Mouse (Mus musculus) heart, embryonic 11.5 days (tissue): Measurements from ENCODE around the gene Rtp2. TPM values are rescaled to one million over a fixed set of nuclear protein-coding genes. Genes with fewer than 3 reads are reported as not detected.
A peak's percentile ranks its signal among the peaks of the same experiment; 100 is the strongest.

ENCODE experiments used
- ATAC-seq: fragments of 200-750 bp; cut with Nextera tagmentation; replicated peaks from 2 replicates; pipeline ENCODE4 v1.8.0; 2017; ENCODE audit warnings: moderate library complexity; ENCODE audit not compliant: insufficient number of reproducible peaks, low FRiP score, low TSS enrichment
- H3K27ac ChIP-seq: fragments of 300-500 bp; sonication (generic); 2 replicates; pipeline ENCODE4 v1.5.1; 2014; ENCODE audit warnings: mild to moderate bottlenecking, low read depth, low read length
- H3K27me3 ChIP-seq: fragments of 300-500 bp; sonication (generic); 2 replicates; pipeline ENCODE4 v1.6.1; 2014; ENCODE audit warnings: mild to moderate bottlenecking, low read length, mixed read lengths; ENCODE audit not compliant: control insufficient read depth, insufficient read depth
- H3K36me3 ChIP-seq: fragments of 300-500 bp; sonication (generic); 2 replicates; pipeline ENCODE4 v1.6.1; 2014; ENCODE audit warnings: mild to moderate bottlenecking, low read length, moderate library complexity, mixed read lengths; ENCODE audit not compliant: control insufficient read depth, insufficient read depth
- H3K4me1 ChIP-seq: fragments of 300-500 bp; sonication (generic); 2 replicates; pipeline ENCODE4 v1.6.1; 2014; ENCODE audit warnings: low read length; ENCODE audit not compliant: control insufficient read depth, insufficient read depth
- H3K4me2 ChIP-seq: fragments of 300-500 bp; sonication (generic); 2 replicates; pipeline ENCODE4 v1.6.1; 2014; ENCODE audit warnings: mild to moderate bottlenecking, moderate library complexity
- H3K4me3 ChIP-seq: fragments of 300-500 bp; sonication (generic); 2 replicates; pipeline ENCODE4 v1.5.1; 2014; ENCODE audit warnings: low read depth, low read length
- H3K9ac ChIP-seq: fragments of 300-500 bp; sonication (generic); 2 replicates; pipeline ENCODE4 v1.6.1; 2014; ENCODE audit warnings: mild to moderate bottlenecking, low read depth, low read length, moderate library complexity
- H3K9me3 ChIP-seq: fragments of 300-500 bp; sonication (generic); replicated peaks from 2 replicates; pipeline ENCODE4 v1.6.1; 2016; ENCODE audit warnings: low read length; ENCODE audit not compliant: control insufficient read depth
- WGBS: fragments of 180-500 bp; shearing (Covaris S2); extraction: QIAGEN DNeasy Blood & Tissue Kit; methylation state at CpG from one replicate; pipeline ENCODE4 v1.1.7; 2014; ENCODE audit not compliant: insufficient replicate concordance; 5-methylcytosine and 5-hydroxymethylcytosine counted together
- polyA plus RNA-seq: library from polyadenylated mRNA; unstranded; fragments of >200 nt; fragmentation: Nextera tagmentation; extraction: Ambion mirVana; gene quantifications from 2 replicates; pipeline ENCODE4 v1.2.1, GENCODE M21; 2014

The Rtp2 gene
- polyA plus RNA-seq, 1 experiment from 2014 or later: not detected

DNA sequence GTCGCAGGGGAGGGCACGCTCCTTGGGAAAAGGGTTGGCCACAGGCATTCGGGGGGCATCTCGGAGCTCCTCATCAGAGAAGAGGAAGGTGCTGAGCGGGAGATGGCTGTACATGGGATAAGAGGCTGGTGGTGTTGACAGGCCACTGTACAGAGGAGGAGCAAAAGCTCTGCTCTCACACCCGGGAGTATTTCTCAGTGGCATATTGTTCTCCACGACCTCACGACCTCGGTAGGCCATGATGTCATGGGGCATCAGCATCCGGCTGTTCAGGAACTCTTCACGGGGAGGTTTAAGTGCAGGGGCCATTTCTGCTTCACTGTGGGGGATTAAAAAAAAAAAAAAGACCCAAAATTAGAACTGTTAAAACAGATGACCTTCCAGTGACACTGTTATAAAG, 40.7 kb upstream of the Rtp2 start:
- Histone ChIP-seq H3K36me3 (no peaks in the 10 kb centered on the region), H3K4me3 (no peak overlapping the region), H3K4me2 (no peak overlapping the region), H3K27ac (no peak overlapping the region), H3K4me1 (peaks cover 21% of the 10 kb centered on the region), H3K27me3 (no peaks in the 10 kb centered on the region), H3K9me3 (no peaks in the 10 kb centered on the region), H3K9ac (no peak overlapping the region)
- WGBS: 43% methylated on average over 11 of the region's 11 CpGs
- 0 out of 2 replicates have a peak, but pooled peaks have one; percentile 46 for ATAC-seq

DNA sequence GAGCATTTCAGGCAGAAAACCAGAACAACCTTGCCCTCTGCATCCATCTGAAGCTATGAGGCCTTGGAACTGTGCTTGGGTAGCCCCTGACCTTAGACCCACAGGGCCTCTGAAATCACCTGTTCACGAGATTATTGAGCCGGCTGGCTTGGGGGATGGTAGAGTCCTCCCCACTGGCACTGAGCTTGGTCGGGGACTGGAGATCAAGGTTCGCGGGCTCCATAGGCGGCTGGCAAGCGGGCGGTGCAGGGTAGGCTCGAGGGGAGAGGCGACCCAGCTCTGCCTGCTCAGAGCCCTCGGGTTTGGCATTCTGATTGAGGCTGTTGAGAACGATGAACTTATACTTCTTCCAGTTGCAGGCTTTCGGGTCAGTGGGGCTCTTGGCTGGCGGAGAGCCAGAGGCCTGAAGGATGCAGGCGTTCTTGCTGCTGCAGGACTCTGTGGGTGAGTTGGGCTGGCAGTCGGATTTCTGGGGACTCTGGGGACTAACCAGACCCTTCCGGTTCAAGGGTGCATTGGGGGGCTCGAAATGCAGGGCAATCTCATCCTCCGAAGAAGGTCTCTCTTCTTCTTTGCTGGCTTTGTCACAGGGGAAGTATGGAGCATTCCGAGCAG, 40.0 kb upstream of the Rtp2 start:
- 74% methylated on average over 20 of the region's 20 CpGs for WGBS
- no peak; the same call in 1 of the 2 replicates for ATAC-seq
- H3K9me3 ChIP-seq: no peaks in the 10 kb centered on the region
- H3K27me3 ChIP-seq: no peaks in the 10 kb centered on the region
- H3K27ac ChIP-seq: no peak overlapping the region
- H3K9ac ChIP-seq: no peak overlapping the region
- no peak overlapping the region for H3K4me2 ChIP-seq
- H3K4me1 ChIP-seq: peaks cover 21% of the 10 kb centered on the region
- H3K36me3 ChIP-seq: no peaks in the 10 kb centered on the region
- no peak overlapping the region for H3K4me3 ChIP-seq

DNA sequence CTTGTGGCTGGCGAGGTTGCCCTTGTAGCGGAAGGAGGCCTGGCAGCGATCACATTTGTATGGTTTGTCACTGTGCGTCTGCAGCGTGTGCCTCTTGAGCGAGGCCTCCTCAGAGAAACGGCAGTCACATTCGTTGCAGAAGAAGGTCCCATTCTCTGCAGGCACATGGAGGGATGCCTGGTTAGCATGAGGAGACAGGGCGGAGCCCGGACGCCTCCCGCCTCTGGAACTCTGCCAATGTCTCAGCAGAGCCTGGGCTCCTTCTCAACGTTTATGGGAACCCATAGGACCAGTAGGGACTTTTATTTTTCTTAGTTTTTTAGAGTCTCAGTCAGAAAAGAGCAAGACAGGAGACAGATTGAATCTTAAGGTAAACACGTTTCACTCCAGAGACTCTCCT, 37.7 kb upstream of the Rtp2 start:
- Histone ChIP-seq H3K9ac (no peak overlapping the region), H3K9me3 (no peaks in the 10 kb centered on the region), H3K4me2 (no peak overlapping the region), H3K27me3 (no peaks in the 10 kb centered on the region), H3K36me3 (no peaks in the 10 kb centered on the region), H3K4me1 (peaks cover 21% of the 10 kb centered on the region), H3K4me3 (no peak overlapping the region), H3K27ac (no peak overlapping the region)
- WGBS: 72% methylated on average over 14 of the region's 14 CpGs
- no peak for ATAC-seq

DNA sequence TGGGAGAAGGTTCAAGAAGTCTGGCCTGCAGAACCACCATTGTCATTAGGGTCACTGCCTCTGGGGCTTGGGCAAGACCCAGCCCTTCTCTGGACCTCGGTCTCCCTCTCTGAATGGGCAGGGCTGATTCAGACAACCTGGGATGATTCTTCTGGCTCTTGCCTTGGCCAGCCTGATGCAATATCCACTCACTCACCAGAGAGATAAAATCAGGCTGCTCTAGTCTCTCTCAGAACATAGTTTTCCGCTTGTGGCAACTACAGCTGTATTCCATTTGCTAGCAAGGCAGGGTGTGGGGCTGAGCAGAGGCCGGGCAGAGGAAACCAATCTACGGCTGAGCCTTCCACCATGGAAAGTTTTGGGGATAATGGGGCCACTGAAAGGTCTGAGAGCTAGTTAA, 36.7 kb upstream of the Rtp2 start:
- no peak for ATAC-seq
- no peak overlapping the region for H3K4me2 ChIP-seq
- H3K9me3 ChIP-seq: no peaks in the 10 kb centered on the region
- peaks cover 20% of the 10 kb centered on the region for H3K4me1 ChIP-seq
- H3K36me3 ChIP-seq: no peaks in the 10 kb centered on the region
- WGBS: 57% methylated on average over 4 of the region's 4 CpGs
- H3K27ac ChIP-seq: no peak overlapping the region
- no peaks in the 10 kb centered on the region for H3K27me3 ChIP-seq
- H3K4me3 ChIP-seq: no peak overlapping the region
- H3K9ac ChIP-seq: no peak overlapping the region

DNA sequence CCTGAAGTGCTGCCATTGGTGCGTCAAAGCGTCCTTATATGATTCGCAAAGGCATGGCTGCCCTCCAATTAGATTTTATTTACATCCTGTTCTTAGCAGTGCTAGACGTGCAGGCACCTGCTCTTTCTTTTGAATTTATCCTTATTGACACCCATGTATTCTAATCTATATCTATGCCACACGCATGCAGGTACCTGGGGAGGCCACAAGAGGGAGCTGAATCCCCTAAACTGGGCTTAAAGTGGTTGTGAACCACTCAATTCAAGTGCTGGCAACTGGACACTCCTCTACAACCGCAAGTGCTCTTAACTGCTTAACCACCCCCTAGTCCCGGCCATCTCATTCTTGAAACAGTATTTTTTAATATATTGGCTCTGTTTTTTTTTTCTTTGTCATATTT, 35.1 kb upstream of the Rtp2 start:
- H3K4me1 ChIP-seq: peaks cover 8% of the 10 kb centered on the region
- H3K4me2 ChIP-seq: no peak overlapping the region
- no peak for ATAC-seq
- WGBS: 87% methylated on average over 7 of the region's 7 CpGs
- no peaks in the 10 kb centered on the region for H3K27me3 ChIP-seq
- H3K4me3 ChIP-seq: no peak overlapping the region
- H3K9ac ChIP-seq: no peak overlapping the region
- H3K36me3 ChIP-seq: no peaks in the 10 kb centered on the region
- no peak overlapping the region for H3K27ac ChIP-seq
- no peaks in the 10 kb centered on the region for H3K9me3 ChIP-seq

DNA sequence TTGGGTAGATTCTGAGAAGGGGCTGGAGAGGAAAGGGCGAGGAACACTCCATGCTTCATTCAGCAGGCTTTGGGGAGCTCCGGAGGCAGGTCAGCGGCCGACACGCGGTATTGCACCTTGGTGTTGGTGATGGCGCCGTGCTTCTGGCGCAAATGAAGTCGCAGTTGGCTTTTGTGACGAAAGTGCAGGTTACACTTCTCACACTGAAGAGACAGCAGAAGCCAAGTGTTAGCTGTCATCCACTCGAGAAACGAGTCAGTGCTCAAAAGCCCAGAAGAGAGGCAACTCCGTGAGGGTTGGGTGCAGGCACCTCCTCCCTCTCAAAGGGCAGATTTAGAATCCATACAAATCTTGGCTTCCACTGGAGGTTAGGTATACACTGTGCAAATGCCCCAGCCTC, 33.9 kb upstream of the Rtp2 start:
- Histone ChIP-seq H3K4me1 (peaks cover 3% of the 10 kb centered on the region), H3K27me3 (no peaks in the 10 kb centered on the region), H3K9ac (no peak overlapping the region), H3K4me3 (no peak overlapping the region), H3K36me3 (no peaks in the 10 kb centered on the region), H3K4me2 (no peak overlapping the region), H3K27ac (no peak overlapping the region), H3K9me3 (no peaks in the 10 kb centered on the region)
- ATAC-seq: no peak
- 85% methylated on average over 14 of the region's 14 CpGs for WGBS

DNA sequence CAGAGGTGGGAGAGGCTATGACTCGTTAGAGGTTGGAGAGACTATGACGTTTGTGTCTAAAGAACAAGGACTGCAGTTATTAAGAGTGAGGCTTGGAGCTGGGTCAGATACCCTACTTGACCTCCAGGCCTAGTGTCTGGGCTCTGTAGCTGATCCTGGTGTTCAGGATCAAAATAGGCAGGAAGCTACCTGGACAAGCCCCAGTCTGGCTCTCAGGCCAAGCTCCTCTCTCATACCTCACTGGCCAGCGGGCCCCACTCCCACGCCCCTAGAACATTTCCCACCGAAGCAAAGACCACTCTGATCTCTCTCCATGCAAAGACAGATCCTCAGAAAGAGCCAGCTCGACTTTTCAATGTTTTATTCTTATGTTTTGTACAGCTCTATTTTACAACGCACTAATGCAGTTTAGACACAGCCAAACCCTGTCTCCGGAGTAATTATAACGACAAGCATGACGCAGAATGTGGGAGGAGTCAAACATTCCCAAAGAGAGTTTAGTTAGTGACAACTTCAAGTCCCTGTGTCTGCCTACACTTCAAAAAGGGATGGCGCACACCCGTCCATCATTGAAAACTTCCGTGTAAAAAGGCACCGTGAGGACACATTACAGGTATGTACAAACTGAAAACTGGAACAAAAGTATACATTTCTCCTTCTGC, 32.6 kb upstream of the Rtp2 start:
- no peak overlapping the region for H3K27ac ChIP-seq

DNA sequence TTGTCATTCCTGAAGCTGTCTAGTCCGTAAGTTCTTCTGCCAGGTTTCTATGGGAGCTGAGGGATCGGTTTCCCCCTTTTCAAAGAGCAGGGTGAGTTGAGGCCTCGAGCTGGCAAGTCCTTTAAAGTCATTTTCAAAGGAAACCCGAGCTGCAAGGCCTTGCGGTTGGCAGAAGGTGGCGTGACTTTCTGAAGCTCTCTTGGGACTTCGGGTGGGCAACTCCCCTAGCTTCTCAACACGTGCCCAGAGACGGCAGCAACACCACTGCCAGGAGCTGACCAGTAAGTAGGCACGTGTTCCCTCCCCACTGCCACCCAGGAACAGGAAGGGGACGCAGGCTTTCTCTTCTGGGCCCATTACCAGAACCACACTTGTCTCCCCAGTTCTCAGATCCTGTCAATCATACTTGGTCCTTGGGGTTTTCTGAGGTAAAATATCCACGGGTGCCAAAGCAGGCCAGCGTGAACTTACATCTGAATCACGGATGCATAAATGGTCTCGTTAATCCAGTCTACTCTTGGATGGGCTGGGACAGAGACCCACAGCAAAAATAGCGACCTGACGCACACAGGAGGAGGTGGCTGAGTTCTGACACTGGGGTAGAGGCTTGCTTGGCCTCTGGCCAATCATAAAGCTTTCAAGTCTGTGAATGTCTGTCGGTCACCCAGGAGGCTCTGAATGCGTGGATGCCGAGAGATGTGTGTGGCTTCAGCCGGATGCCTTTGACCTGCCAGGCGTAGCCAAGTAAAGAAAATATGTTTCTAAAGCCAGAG, 31.9 kb upstream of the Rtp2 start:
- H3K4me1 ChIP-seq: no peaks in the 10 kb centered on the region
- H3K36me3 ChIP-seq: no peaks in the 10 kb centered on the region
- no peaks in the 10 kb centered on the region for H3K9me3 ChIP-seq
- H3K4me2 ChIP-seq: no peak overlapping the region
- no peak overlapping the region for H3K4me3 ChIP-seq
- ATAC-seq: no peak
- no peak overlapping the region for H3K27ac ChIP-seq
- H3K9ac ChIP-seq: no peak overlapping the region
- 69% methylated on average over 22 of the region's 22 CpGs for WGBS
- H3K27me3 ChIP-seq: no peaks in the 10 kb centered on the region

More for the DNA sequence above, 32.6 kb upstream of the Rtp2 start:
- no peak overlapping the region for H3K9ac ChIP-seq
- H3K4me1 ChIP-seq: no peaks in the 10 kb centered on the region; the same call in 1 of the 2 replicates
- no peak overlapping the region for H3K4me3 ChIP-seq
- no peaks in the 10 kb centered on the region for H3K27me3 ChIP-seq
- no peaks in the 10 kb centered on the region for H3K9me3 ChIP-seq
- 78% methylated on average over 14 of the region's 14 CpGs for WGBS
- H3K4me2 ChIP-seq: no peak overlapping the region
- no peak for ATAC-seq
- no peaks in the 10 kb centered on the region for H3K36me3 ChIP-seq
